Mouse (Mus musculus) liver, adult 2 months (tissue): ENCODE measurements around the gene Paqr5.

ENCODE experiments used
- CTCF ChIP-seq: fragments of 200-500 bp; IDR thresholded peaks from 2 replicates; pipeline ENCODE4 v1.5.1; 2011; ENCODE audit warnings: low read depth, low read length, control low read depth
- POLR2A ChIP-seq: fragments of 200-500 bp; IDR thresholded peaks from 2 replicates; pipeline ENCODE4 v1.6.1; 2011; ENCODE audit warnings: low read length, control low read depth; ENCODE audit not compliant: insufficient read depth; ENCODE audit errors: extremely low read depth

GRCm38 (mm10) chr9:61965987-61966386 is 60.7 kb downstream of the Paqr5 start:
- no peak for TF ChIP-seq CTCF
- no peak for TF ChIP-seq POLR2A
